Mouse (Mus musculus): Measurements from ENCODE around the gene Kcnab1. TPM values are rescaled to one million over a fixed set of nuclear protein-coding genes. Genes with fewer than 3 reads are reported as not detected.

Gene Kcnab1
- polyA plus RNA-seq, 1 experiment from 2014 or later: 0.63 TPM

DNA sequence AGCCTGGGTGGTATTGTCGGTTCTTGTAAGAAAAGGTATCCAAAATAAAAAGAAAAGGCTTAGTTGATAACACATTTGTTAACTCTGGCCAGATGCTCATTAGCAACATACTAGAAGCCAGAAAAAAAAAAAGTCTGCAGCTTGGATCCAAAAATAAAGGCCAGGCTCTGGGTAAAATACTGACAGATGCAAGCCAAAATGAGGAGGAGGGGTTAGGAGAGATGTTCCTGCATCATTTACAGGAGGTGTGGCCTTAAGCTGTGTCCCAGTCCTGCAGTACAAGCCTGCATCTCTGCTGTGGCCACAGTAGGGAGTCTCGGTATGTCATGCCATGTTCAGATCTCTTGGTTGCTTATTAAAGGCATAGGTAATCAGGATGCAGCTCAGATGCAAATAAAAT lies 179.8 kb downstream of the Kcnab1 start:
- H3K9me3 ChIP-seq (ENCODE audit: low read length): no peaks in the 10 kb centered on the region
- H3K4me1 ChIP-seq (ENCODE audit: insufficient read depth, low read depth, low read length): no peaks in the 10 kb centered on the region
- 84% methylated on average over 2 of the region's 2 CpGs for WGBS
- ATAC-seq (no peak), DNase-seq (ENCODE audit: low spot score) (no peak)
- no peaks in the 10 kb centered on the region for H3K36me3 ChIP-seq (ENCODE audit: insufficient read depth, low read length)
- no peaks in the 10 kb centered on the region for H3K27me3 ChIP-seq (replicated peaks; ENCODE audit: insufficient read depth, low read length)
- H3K27ac ChIP-seq (ENCODE audit: low read length): no peak overlapping the region
- H3K9ac ChIP-seq (replicated peaks; ENCODE audit: low read depth): no peak overlapping the region
- H3K4me3 ChIP-seq (ENCODE audit: low read depth, low read length): no peak overlapping the region
- no peak overlapping the region for H3K4me2 ChIP-seq (replicated peaks; ENCODE audit: low read depth, low read length)
- no peak for TF ChIP-seq EP300 (IDR thresholded peaks at IDR 0.05)
- TF ChIP-seq CTCF (IDR thresholded peaks at IDR 0.05): no peak

GRCm38 (mm10) chr3:65296996-65297395 lies 187.8 kb downstream of the Kcnab1 start:
- Histone ChIP-seq H3K4me1 (ENCODE audit: insufficient read depth, low read depth, low read length) (no peaks in the 10 kb centered on the region), H3K27me3 (replicated peaks; ENCODE audit: insufficient read depth, low read length) (no peaks in the 10 kb centered on the region), H3K27ac (ENCODE audit: low read length) (no peak overlapping the region), H3K36me3 (ENCODE audit: insufficient read depth, low read length) (no peaks in the 10 kb centered on the region), H3K4me2 (replicated peaks; ENCODE audit: low read depth, low read length) (no peak overlapping the region), H3K9ac (replicated peaks; ENCODE audit: low read depth) (no peak overlapping the region), H3K4me3 (ENCODE audit: low read depth, low read length) (no peak overlapping the region), H3K9me3 (ENCODE audit: low read length) (no peaks in the 10 kb centered on the region)
- DNase-seq (ENCODE audit: low spot score) (no peak), ATAC-seq (no peak)
- TF ChIP-seq EP300 (IDR thresholded peaks at IDR 0.05) (no peak), CTCF (IDR thresholded peaks at IDR 0.05) (no peak)
- WGBS: 67% methylated on average over 4 of the region's 4 CpGs

DNA sequence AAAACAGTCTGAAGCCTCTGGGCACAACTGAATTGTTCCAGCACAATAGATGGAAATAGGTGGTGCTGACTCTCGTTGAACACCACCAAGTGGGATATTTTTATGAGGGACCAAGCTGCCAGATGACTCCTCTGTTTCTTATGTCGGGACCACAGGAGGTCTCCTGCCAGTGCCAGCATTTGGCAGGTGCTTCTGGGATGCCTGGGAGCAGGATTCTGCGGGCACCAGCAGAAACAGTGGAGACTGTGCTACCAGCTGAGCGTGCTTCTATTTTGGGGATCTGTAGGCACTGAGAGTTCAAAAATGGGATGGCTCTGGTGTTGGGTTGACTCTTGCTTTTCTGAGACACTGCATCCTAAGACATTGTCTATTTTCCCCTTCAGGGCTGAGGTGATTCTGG lies 190.0 kb downstream of the Kcnab1 start:
- no peak overlapping the region for H3K4me3 ChIP-seq (ENCODE audit: low read depth, low read length)
- WGBS: 89% methylated on average over 4 of the region's 4 CpGs
- no peak for ATAC-seq

DNA sequence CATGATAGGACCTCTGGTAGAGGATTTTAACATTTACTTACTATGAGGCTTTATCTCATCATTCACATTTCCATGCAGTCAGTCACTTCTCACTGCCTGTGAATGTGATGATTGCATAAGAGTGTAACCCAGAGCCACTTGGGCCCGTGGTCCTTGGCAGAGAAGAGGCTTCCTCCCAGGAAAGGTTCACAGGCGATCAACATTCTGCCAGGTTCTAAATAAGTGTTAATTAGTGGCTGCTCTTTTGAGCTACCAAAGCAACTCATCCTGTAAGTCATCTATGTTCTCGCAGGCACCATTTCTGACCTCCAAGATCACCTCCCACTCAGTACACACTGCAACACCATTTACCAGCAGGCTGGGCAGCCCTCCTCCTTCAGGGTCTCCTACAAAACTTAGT lies 192.3 kb downstream of the Kcnab1 start:
- Histone ChIP-seq H3K27ac (ENCODE audit: low read length) (no peak overlapping the region), H3K4me1 (ENCODE audit: insufficient read depth, low read depth, low read length) (no peaks in the 10 kb centered on the region), H3K4me2 (replicated peaks; ENCODE audit: low read depth, low read length) (no peak overlapping the region), H3K27me3 (replicated peaks; ENCODE audit: insufficient read depth, low read length) (no peaks in the 10 kb centered on the region), H3K9me3 (ENCODE audit: low read length) (no peaks in the 10 kb centered on the region), H3K36me3 (ENCODE audit: insufficient read depth, low read length) (no peaks in the 10 kb centered on the region), H3K9ac (replicated peaks; ENCODE audit: low read depth) (no peak overlapping the region), H3K4me3 (ENCODE audit: low read depth, low read length) (no peak overlapping the region)
- TF ChIP-seq CTCF (IDR thresholded peaks at IDR 0.05) (no peak), EP300 (IDR thresholded peaks at IDR 0.05) (no peak)
- WGBS: 28% methylated on average over 3 of the region's 3 CpGs
- no peak for ATAC-seq
- DNase-seq (ENCODE audit: low spot score): no peak

More for the DNA sequence above, 190.0 kb downstream of the Kcnab1 start:
- no peak for DNase-seq (ENCODE audit: low spot score)
- H3K27me3 ChIP-seq (replicated peaks; ENCODE audit: insufficient read depth, low read length): no peaks in the 10 kb centered on the region
- H3K9me3 ChIP-seq (ENCODE audit: low read length): no peaks in the 10 kb centered on the region
- TF ChIP-seq CTCF (IDR thresholded peaks at IDR 0.05) (no peak), EP300 (IDR thresholded peaks at IDR 0.05) (no peak)
- H3K4me1 ChIP-seq (ENCODE audit: insufficient read depth, low read depth, low read length): no peaks in the 10 kb centered on the region
- no peak overlapping the region for H3K9ac ChIP-seq (replicated peaks; ENCODE audit: low read depth)
- H3K27ac ChIP-seq (ENCODE audit: low read length): no peak overlapping the region
- H3K36me3 ChIP-seq (ENCODE audit: insufficient read depth, low read length): no peaks in the 10 kb centered on the region
- no peak overlapping the region for H3K4me2 ChIP-seq (replicated peaks; ENCODE audit: low read depth, low read length)

DNA sequence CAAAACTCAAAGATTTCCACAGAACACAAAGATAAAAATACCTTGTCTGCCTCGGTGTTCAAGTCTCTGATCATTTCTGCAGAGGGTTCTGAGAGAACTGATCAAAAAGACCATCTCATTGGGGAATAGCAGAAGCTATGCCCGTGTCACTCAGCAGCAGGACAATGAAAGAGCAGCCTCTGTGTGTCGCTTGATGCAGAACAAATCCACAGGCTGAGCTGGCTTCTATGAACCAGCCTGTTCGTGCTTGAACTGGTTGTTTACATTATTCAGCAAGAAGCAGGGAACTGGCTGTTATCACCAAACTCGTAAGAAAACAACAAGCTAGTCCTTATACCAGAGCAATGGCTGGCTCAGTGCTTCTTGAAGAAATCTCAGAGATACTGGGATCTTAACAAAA lies 193.4 kb downstream of the Kcnab1 start:
- Histone ChIP-seq H3K9me3 (ENCODE audit: low read length) (no peaks in the 10 kb centered on the region), H3K9ac (replicated peaks; ENCODE audit: low read depth) (no peak overlapping the region), H3K27ac (ENCODE audit: low read length) (no peak overlapping the region), H3K4me3 (ENCODE audit: low read depth, low read length) (no peak overlapping the region), H3K27me3 (replicated peaks; ENCODE audit: insufficient read depth, low read length) (no peaks in the 10 kb centered on the region), H3K4me1 (ENCODE audit: insufficient read depth, low read depth, low read length) (no peaks in the 10 kb centered on the region), H3K4me2 (replicated peaks; ENCODE audit: low read depth, low read length) (no peak overlapping the region), H3K36me3 (ENCODE audit: insufficient read depth, low read length) (no peaks in the 10 kb centered on the region)
- 26% methylated on average over 5 of the region's 5 CpGs for WGBS
- DNase-seq (ENCODE audit: low spot score) (no peak), ATAC-seq (no peak)
- TF ChIP-seq EP300 (IDR thresholded peaks at IDR 0.05): no peak
- no peak for TF ChIP-seq CTCF (IDR thresholded peaks at IDR 0.05)

- DNase-seq (ENCODE audit: low spot score) (no peak), ATAC-seq (no peak)
- Histone ChIP-seq H3K36me3 (ENCODE audit: insufficient read depth, low read length) (no peaks in the 10 kb centered on the region), H3K9me3 (ENCODE audit: low read length) (no peaks in the 10 kb centered on the region), H3K4me2 (replicated peaks; ENCODE audit: low read depth, low read length) (no peak overlapping the region), H3K27me3 (replicated peaks; ENCODE audit: insufficient read depth, low read length) (no peaks in the 10 kb centered on the region), H3K4me1 (ENCODE audit: insufficient read depth, low read depth, low read length) (no peaks in the 10 kb centered on the region), H3K27ac (ENCODE audit: low read length) (no peak overlapping the region), H3K4me3 (ENCODE audit: low read depth, low read length) (no peak overlapping the region), H3K9ac (replicated peaks; ENCODE audit: low read depth) (no peak overlapping the region)
- TF ChIP-seq CTCF (IDR thresholded peaks at IDR 0.05) (no peak), EP300 (IDR thresholded peaks at IDR 0.05) (no peak)
- 74% methylated on average over 6 of the region's 6 CpGs for WGBS
Observed at GRCm38 (mm10) chr3:65315837-65316236, 206.7 kb downstream of the Kcnab1 start.

DNA sequence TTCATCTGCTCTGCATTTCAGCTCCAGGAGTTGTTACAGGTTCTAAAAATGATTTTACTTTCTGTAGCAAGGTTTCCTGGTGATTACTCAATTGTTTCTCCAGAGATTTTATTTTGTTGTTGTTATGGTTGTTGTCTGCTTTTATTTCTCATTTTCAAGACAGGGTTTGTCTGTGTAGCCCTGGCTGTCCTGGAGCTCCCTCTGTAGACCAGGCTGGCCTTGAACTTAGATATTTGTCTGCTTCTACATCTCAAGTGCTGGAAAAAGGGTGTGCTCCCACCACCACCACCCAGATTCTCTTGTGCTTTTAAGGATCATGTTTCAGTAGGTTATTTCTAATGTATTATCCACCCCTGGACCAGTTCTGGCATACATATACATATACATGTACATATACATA lies 207.6 kb downstream of the Kcnab1 start:
- Histone ChIP-seq H3K27me3 (replicated peaks; ENCODE audit: insufficient read depth, low read length) (no peaks in the 10 kb centered on the region), H3K9me3 (ENCODE audit: low read length) (no peaks in the 10 kb centered on the region), H3K4me1 (ENCODE audit: insufficient read depth, low read depth, low read length) (no peaks in the 10 kb centered on the region), H3K4me3 (ENCODE audit: low read depth, low read length) (no peak overlapping the region), H3K9ac (replicated peaks; ENCODE audit: low read depth) (no peak overlapping the region), H3K27ac (ENCODE audit: low read length) (no peak overlapping the region), H3K4me2 (replicated peaks; ENCODE audit: low read depth, low read length) (no peak overlapping the region), H3K36me3 (ENCODE audit: insufficient read depth, low read length) (no peaks in the 10 kb centered on the region)
- no peak for ATAC-seq
- no peak for DNase-seq (ENCODE audit: low spot score)
- TF ChIP-seq CTCF (IDR thresholded peaks at IDR 0.05) (no peak), EP300 (IDR thresholded peaks at IDR 0.05) (no peak)
